Mouse (Mus musculus): Measurements from ENCODE around the gene Akap12. TPM values are rescaled to one million over a fixed set of nuclear protein-coding genes. Genes with fewer than 3 reads are reported as not detected.

The Akap12 gene
- total RNA-seq, 2 experiments from 2014 or later: 109 to 110 TPM

GRCm38 (mm10) chr10:4282395-4282794 lies 16.2 kb downstream of the Akap12 start:
- no peak for DNase-seq (ENCODE audit: low spot score in 2 of 2)

- DNase-seq (ENCODE audit: low spot score in 2 of 2): no peak
Measured at GRCm38 (mm10) chr10:4284781-4285180, 18.6 kb downstream of the Akap12 start.

- DNase-seq (ENCODE audit: low spot score in 2 of 2): no peak
Measured at GRCm38 (mm10) chr10:4285752-4286151, 19.6 kb downstream of the Akap12 start.

- DNase-seq (ENCODE audit: low spot score in 2 of 2): no peak
Measured at GRCm38 (mm10) chr10:4289171-4289570, 23.0 kb downstream of the Akap12 start.

GRCm38 (mm10) chr10:4289636-4290035 lies 23.5 kb downstream of the Akap12 start:
- DNase-seq (ENCODE audit: low spot score in 2 of 2): no peak

GRCm38 (mm10) chr10:4290145-4290544 lies 24.0 kb downstream of the Akap12 start:
- no peak for DNase-seq (ENCODE audit: low spot score in 2 of 2)

GRCm38 (mm10) chr10:4290561-4290960 lies 24.4 kb downstream of the Akap12 start:
- no peak for DNase-seq (ENCODE audit: low spot score in 2 of 2)

- DNase-seq (ENCODE audit: low spot score in 2 of 2): no peak
Measured at GRCm38 (mm10) chr10:4293418-4293817, 27.2 kb downstream of the Akap12 start.

- no peak for DNase-seq (ENCODE audit: low spot score in 2 of 2)
Measured at GRCm38 (mm10) chr10:4303558-4303957, 37.4 kb downstream of the Akap12 start.

- no peak for DNase-seq (ENCODE audit: low spot score in 2 of 2)
Measured at GRCm38 (mm10) chr10:4323885-4324284, 57.7 kb downstream of the Akap12 start.

- no peak for DNase-seq (ENCODE audit: low spot score in 2 of 2)
Measured at GRCm38 (mm10) chr10:4325562-4325961, 59.4 kb downstream of the Akap12 start.

GRCm38 (mm10) chr10:4327716-4328115 lies 61.5 kb downstream of the Akap12 start:
- DNase-seq (ENCODE audit: low spot score in 2 of 2): no peak

- no peak for DNase-seq (ENCODE audit: low spot score in 2 of 2)
Measured at GRCm38 (mm10) chr10:4332228-4332979, 66.2 kb downstream of the Akap12 start.

GRCm38 (mm10) chr10:4333319-4333718 lies 67.1 kb downstream of the Akap12 start:
- DNase-seq (ENCODE audit: low spot score in 2 of 2): peak in 1 of 2 experiments; percentile 64

- DNase-seq (ENCODE audit: low spot score in 2 of 2): peak; percentile 74 to 84
Measured at GRCm38 (mm10) chr10:4334039-4334683, 68.0 kb downstream of the Akap12 start.

- peak in 1 of 2 experiments; percentile 68 for DNase-seq (ENCODE audit: low spot score in 2 of 2)
Measured at GRCm38 (mm10) chr10:4338863-4339461, 72.8 kb downstream of the Akap12 start.

- peak in 1 of 2 experiments; percentile 59 for DNase-seq (ENCODE audit: low spot score in 2 of 2)
Measured at GRCm38 (mm10) chr10:4341430-4341829, 75.2 kb downstream of the Akap12 start.

GRCm38 (mm10) chr10:4346489-4347135 lies 80.4 kb downstream of the Akap12 start:
- peak; percentile 87 to 91 for DNase-seq (ENCODE audit: low spot score in 2 of 2)

- no peak for DNase-seq (ENCODE audit: low spot score in 2 of 2)
Measured at GRCm38 (mm10) chr10:4347136-4347492, 80.9 kb downstream of the Akap12 start.

- no peak for DNase-seq (ENCODE audit: low spot score in 2 of 2)
Measured at GRCm38 (mm10) chr10:4347591-4347990, 81.4 kb downstream of the Akap12 start.

GRCm38 (mm10) chr10:4354371-4355260 lies 88.4 kb downstream of the Akap12 start:
- DNase-seq (ENCODE audit: low spot score in 2 of 2): no peak
